Mouse (Mus musculus) limb, embryonic 13.5 days (tissue): ENCODE measurements around the gene Tmtc1. TPM values are rescaled to one million over a fixed set of nuclear protein-coding genes. Genes with fewer than 3 reads are reported as not detected.

Experiments
- ATAC-seq: fragments of 200-750 bp; cut with Nextera tagmentation; 2 replicates; pipeline ENCODE4 v1.8.0; 2017; ENCODE audit warnings: low read depth, moderate number of reproducible peaks, moderate TSS enrichment; ENCODE audit not compliant: low FRiP score
- H3K27ac ChIP-seq: fragments of 300-500 bp; sonication (generic); 2 replicates; pipeline ENCODE4 v1.5.1; 2015; ENCODE audit warnings: inconsistent platforms, mild to moderate bottlenecking, moderate library complexity
- H3K27me3 ChIP-seq: fragments of 300-500 bp; sonication (generic); 2 replicates; pipeline ENCODE4 v1.6.1; 2015; ENCODE audit warnings: mild to moderate bottlenecking, inconsistent platforms
- H3K36me3 ChIP-seq: fragments of 300-500 bp; sonication (generic); 2 replicates; pipeline ENCODE4 v1.6.1; 2015; ENCODE audit warnings: inconsistent platforms, mild to moderate bottlenecking, moderate library complexity
- H3K4me1 ChIP-seq: fragments of 300-500 bp; sonication (generic); 2 replicates; pipeline ENCODE4 v1.6.1; 2015; ENCODE audit warnings: inconsistent platforms
- H3K4me2 ChIP-seq: fragments of 300-500 bp; sonication (generic); replicated peaks from 2 replicates; pipeline ENCODE4 v1.6.1; 2015; ENCODE audit warnings: inconsistent platforms, mild to moderate bottlenecking, moderate library complexity
- H3K4me3 ChIP-seq: fragments of 300-500 bp; sonication (generic); 2 replicates; pipeline ENCODE4 v1.5.1; 2015; ENCODE audit warnings: moderate library complexity, mild to moderate bottlenecking, inconsistent platforms
- H3K9ac ChIP-seq: fragments of 300-500 bp; sonication (generic); 2 replicates; pipeline ENCODE4 v1.6.1; 2015; ENCODE audit warnings: mild to moderate bottlenecking, inconsistent platforms
- H3K9me3 ChIP-seq: fragments of 300-500 bp; sonication (generic); 2 replicates; pipeline ENCODE4 v1.6.1; 2016; ENCODE audit warnings: inconsistent platforms
- WGBS: fragments of 180-500 bp; shearing (Covaris S2); methylation state at CpG from one replicate; pipeline ENCODE4 v1.1.7; 2015; 5-methylcytosine and 5-hydroxymethylcytosine counted together
- polyA plus RNA-seq: library from polyadenylated mRNA; unstranded; fragments of >200 nt; fragmentation: Nextera tagmentation; extraction: Ambion mirVana; gene quantifications from 2 replicates; pipeline ENCODE4 v1.2.1, GENCODE M21; 2015

Gene Tmtc1
- polyA plus RNA-seq, 1 experiment from 2014 or later = 1.2 TPM

DNA sequence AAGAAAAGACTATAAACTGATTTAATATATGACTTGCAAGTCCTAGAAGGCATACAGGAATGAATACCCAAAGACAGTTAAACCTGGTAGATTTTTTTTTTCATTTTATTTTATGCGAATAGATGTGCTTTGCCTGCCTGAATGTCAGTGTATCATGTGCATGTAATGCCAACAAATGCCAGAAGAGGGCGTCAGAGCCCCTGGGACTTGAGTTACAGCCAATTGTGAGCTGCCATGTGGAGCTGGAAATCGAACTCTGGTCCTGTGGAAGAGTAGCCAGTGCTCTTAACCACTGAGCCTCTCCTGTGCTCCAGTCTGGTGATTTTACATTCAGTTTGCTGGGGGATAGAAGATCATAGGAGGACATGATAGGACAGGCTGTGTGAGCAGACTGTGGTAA is 4.0 kb upstream of the Tmtc1 start:
- H3K36me3 ChIP-seq = no peaks in the 10 kb centered on the region
- 65% methylated on average over 3 of the region's 3 CpGs for WGBS
- no peak for ATAC-seq
- H3K4me2 ChIP-seq = no peak overlapping the region
- H3K27me3 ChIP-seq = peaks cover 39% of the 10 kb centered on the region
- peaks cover 14% of the 10 kb centered on the region for H3K4me1 ChIP-seq
- no peak overlapping the region for H3K27ac ChIP-seq
- H3K9me3 ChIP-seq = peaks cover 3% of the 10 kb centered on the region; the same call in 1 of the 2 replicates
- no peak overlapping the region for H3K4me3 ChIP-seq
- no peak overlapping the region for H3K9ac ChIP-seq

DNA sequence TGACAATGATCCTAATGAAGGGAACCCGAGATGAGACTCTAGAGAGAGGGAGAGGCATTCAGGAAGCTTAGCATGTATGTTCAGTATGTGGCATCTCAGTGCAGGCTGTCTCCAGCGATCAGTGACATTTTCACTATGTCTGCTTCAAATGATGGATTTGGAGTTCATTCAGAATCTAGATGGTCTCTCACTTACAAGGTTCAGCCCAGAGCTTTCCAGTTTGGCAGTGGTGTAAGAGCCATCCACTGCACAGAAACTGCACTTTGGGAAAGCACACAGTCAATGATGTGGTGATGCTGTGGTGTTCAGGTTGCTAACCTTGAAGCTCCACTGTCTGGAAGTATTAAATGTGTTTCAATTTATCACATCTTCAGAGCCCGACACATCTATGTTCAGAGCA is 1.9 kb upstream of the Tmtc1 start:
- peaks cover 55% of the 10 kb centered on the region for H3K27me3 ChIP-seq

DNA sequence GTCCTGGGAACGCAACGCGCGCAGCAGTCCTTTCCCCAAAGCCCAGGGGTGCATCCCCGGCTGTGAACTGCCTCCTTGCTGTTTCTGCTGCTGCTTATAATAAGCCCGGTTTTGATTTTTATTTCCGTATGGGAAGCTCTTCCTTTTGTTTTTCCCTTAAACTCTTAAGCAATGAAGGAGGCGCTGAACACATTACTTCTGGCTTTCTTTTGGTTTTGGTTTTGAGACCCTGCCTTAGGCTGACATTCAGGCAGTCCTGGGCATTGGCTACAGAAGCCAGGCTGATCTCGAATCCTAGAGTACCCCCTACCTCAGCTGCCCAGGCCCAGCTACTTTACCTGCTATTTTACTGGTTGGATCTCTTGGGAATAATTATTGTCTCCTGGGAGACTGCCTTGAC is 607 bp upstream of the Tmtc1 start:
- peak overlapping the region; percentile 75 for H3K4me3 ChIP-seq
- H3K9me3 ChIP-seq = peaks cover 3% of the 10 kb centered on the region; the same call in 1 of the 2 replicates
- H3K4me2 ChIP-seq = peak overlapping the region; percentile 94
- 2% methylated on average over 9 of the region's 9 CpGs for WGBS
- ATAC-seq = peak; percentile 10; the same call in 1 of the 2 replicates
- H3K36me3 ChIP-seq = no peaks in the 10 kb centered on the region
- peak overlapping the region; percentile 77 for H3K9ac ChIP-seq
- peaks cover 58% of the 10 kb centered on the region for H3K27me3 ChIP-seq
- no peak overlapping the region for H3K27ac ChIP-seq
- peaks cover 29% of the 10 kb centered on the region for H3K4me1 ChIP-seq

More for the DNA sequence above, 1.9 kb upstream of the Tmtc1 start:
- Histone ChIP-seq H3K4me3 (no peak overlapping the region), H3K4me1 (peaks cover 29% of the 10 kb centered on the region), H3K36me3 (no peaks in the 10 kb centered on the region), H3K27ac (no peak overlapping the region), H3K9me3 (peaks cover 3% of the 10 kb centered on the region; the same call in 1 of the 2 replicates), H3K9ac (no peak overlapping the region), H3K4me2 (no peak overlapping the region)
- ATAC-seq = no peak
- 64% methylated on average over 3 of the region's 3 CpGs for WGBS

DNA sequence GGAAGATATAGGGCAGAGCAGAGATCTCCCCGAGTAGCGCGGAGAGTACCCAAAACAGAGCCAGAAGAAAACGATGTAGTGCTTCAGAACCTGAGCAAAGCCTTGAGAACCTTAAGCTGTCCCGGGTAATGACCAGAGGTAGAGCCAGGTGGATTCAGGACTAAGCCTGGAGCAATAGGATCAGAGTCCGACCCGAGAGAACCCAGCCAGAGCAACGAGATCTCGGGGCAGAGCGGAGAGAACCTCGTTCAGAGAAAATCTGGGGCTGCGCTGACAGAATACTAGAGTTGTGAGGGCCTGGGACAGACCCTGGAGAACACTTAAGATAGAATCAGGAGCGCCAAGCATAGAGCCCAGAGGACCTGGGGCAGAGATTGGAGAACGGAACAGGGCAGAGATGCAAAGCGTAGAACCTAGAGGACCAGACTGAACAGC is 881 bp downstream of the Tmtc1 start:
- no peak overlapping the region for H3K27ac ChIP-seq
- 4% methylated on average over 15 of the region's 15 CpGs for WGBS
- peaks cover 34% of the 10 kb centered on the region for H3K4me1 ChIP-seq
- H3K4me2 ChIP-seq = peak overlapping the region; percentile 94
- H3K9me3 ChIP-seq = peaks cover 2% of the 10 kb centered on the region; the same call in 1 of the 2 replicates
- peak overlapping the region; percentile 75 for H3K4me3 ChIP-seq
- peak; percentile 25; the same call in 1 of the 2 replicates for ATAC-seq
- H3K9ac ChIP-seq = peak overlapping the region; percentile 77
- H3K27me3 ChIP-seq = peaks cover 58% of the 10 kb centered on the region
- no peaks in the 10 kb centered on the region for H3K36me3 ChIP-seq

DNA sequence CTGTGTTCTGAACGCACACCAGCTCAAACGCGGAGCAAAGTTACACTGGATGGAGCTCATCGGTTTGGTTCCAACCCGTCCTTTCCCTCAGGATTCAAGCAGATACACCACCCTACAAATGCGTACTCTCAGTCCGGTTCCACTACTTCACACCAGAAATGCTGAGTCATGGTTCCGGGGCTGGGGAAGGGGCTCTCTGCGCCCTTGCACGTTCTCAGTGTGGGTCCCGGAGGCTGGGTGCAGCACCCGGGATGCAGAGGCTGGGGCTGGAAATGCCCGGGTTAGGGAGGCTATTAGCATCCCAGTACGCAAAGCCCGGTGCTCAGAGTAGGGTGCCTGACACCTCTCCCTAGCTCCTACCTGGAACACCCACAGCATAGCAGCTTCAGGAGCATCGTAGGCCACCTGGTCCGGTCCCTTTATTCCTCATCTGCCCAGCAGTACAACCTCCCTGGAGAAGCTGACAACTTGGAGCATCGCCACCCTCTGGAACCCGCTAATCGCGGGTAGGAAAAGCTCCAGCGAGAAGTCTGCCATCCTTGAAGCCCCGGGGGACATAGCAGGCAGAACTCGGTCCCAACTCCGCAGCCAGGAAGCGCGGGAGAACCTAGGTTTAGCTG is 1.4 kb downstream of the Tmtc1 start:
- Histone ChIP-seq H3K4me2 (peak overlapping the region; percentile 94), H3K9ac (peak overlapping the region; percentile 77), H3K9me3 (no peaks in the 10 kb centered on the region), H3K36me3 (no peaks in the 10 kb centered on the region), H3K4me1 (peaks cover 34% of the 10 kb centered on the region), H3K4me3 (peak overlapping the region; percentile 75), H3K27me3 (peaks cover 58% of the 10 kb centered on the region), H3K27ac (no peak overlapping the region)
- ATAC-seq = no peak
- under 1% methylated on average over 27 of the region's 27 CpGs for whole genome bisulfite sequencing

DNA sequence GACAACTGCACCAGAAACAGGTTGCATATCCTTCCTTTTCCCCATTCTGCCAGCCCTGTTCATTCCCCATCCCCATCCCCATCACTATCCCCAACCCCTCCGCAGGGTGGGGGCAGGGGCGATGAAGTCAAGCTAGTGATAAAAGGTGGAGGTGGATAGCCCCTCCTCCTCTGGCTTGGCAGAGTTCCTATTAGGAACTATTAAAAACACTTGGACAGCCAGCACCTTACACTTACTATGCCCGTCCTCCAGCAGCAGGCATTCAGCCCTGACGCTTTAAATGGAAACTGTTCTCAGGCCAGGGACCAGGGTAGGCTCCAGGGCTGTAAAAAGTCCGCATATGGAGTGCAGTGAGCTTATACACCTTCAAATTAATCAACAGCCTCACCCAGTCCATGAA is 2.3 kb downstream of the Tmtc1 start:
- Histone ChIP-seq H3K9ac (no peak overlapping the region), H3K27ac (no peak overlapping the region), H3K36me3 (no peaks in the 10 kb centered on the region), H3K9me3 (no peaks in the 10 kb centered on the region), H3K4me1 (peaks cover 34% of the 10 kb centered on the region), H3K4me3 (peak overlapping the region; percentile 75), H3K27me3 (peaks cover 54% of the 10 kb centered on the region), H3K4me2 (peak overlapping the region; percentile 94)
- 5% methylated on average over 5 of the region's 5 CpGs for WGBS
- no peak for ATAC-seq

DNA sequence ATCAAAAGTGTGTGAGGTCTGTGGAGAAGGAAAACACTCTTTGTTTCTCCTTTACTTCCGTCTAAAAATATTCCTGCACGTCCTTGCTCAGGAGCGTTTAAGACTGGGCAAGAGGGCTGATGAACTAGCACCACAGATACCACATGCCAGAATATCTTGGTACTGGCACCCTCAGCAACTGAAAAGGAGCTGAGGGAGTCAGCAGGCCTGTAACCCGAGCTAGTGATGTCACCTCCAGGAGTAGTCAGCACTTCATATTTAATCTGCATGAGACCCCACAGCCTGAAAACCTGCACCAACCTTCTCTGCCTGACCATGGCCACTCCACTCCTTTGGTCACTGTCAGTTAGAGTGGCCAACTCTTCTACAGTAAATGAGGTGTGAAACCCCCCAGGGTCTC is 5.1 kb downstream of the Tmtc1 start:
- no peak for ATAC-seq
- no peaks in the 10 kb centered on the region for H3K9me3 ChIP-seq
- H3K4me3 ChIP-seq = no peak overlapping the region
- WGBS = 48% methylated on average over 4 of the region's 4 CpGs
- no peak overlapping the region for H3K9ac ChIP-seq
- peaks cover 29% of the 10 kb centered on the region for H3K27me3 ChIP-seq
- H3K27ac ChIP-seq = no peak overlapping the region
- H3K4me2 ChIP-seq = 0 out of 2 replicates have a peak overlapping the region, but pooled peaks have one; percentile 3
- H3K4me1 ChIP-seq = peaks cover 27% of the 10 kb centered on the region
- H3K36me3 ChIP-seq = no peaks in the 10 kb centered on the region; the same call in 1 of the 2 replicates

DNA sequence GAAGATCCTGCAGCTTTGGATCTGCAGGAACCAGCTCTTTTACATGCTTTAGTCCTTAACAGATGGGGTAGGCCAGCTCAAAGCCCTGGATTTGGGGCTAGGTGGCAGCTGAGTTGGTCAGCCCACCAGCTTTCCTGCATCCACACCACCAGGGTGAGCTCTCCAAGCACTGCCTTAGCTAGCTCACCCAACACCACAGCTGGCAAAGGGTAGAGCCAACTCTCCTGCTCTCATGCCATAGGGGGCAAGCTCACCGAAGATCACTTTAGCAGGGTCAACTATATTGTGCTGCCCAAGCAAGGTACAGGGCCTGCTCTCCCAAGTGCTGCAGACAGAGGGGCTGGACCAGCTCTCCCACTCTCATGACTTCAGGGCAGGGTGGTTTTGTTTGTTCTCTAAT is 6.6 kb downstream of the Tmtc1 start:
- 95% methylated on average over 1 of the region's 1 CpGs for WGBS
- Histone ChIP-seq H3K4me2 (no peak overlapping the region), H3K4me1 (peaks cover 14% of the 10 kb centered on the region), H3K4me3 (no peak overlapping the region), H3K9ac (no peak overlapping the region), H3K9me3 (no peaks in the 10 kb centered on the region), H3K27ac (no peak overlapping the region), H3K36me3 (no peaks in the 10 kb centered on the region; the same call in 1 of the 2 replicates), H3K27me3 (peaks cover 13% of the 10 kb centered on the region)
- ATAC-seq = no peak

DNA sequence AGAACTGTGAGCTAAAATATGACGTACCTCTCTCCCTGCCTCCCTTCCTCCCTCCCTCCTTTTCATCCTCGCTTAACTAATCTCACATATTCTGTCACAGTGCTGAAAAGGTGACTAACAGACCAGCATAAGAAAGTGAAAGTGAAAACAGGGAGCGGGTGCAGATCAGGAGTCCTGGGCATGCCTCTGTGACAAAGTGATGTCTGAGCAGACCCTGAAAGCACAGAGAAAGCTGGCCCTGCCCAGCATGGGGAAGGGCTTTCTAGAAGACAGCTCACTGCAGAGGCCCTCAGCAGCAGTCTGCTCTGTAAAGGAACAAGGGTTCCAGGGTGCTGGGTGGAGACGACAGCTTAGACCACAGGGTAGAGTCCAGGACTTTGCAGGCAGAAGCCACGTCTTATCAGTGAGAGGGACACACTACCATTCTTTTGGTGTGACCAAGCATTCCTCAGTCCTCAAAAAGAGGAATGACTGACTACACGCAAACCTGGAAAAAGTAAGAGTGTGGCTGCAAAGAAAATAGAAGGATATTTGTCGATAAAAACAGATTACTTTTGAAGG is 7.7 kb downstream of the Tmtc1 start:
- peaks cover 7% of the 10 kb centered on the region; the same call in 1 of the 2 replicates for H3K27me3 ChIP-seq
- H3K36me3 ChIP-seq = no peaks in the 10 kb centered on the region; the same call in 1 of the 2 replicates
- H3K4me2 ChIP-seq = no peak overlapping the region
- no peaks in the 10 kb centered on the region for H3K9me3 ChIP-seq
- no peak overlapping the region for H3K9ac ChIP-seq
- 0 out of 2 replicates have a peak, but pooled peaks cover 5% of the 10 kb centered on the region for H3K4me1 ChIP-seq
- no peak overlapping the region for H3K4me3 ChIP-seq
- no peak overlapping the region for H3K27ac ChIP-seq
- no peak for ATAC-seq
- WGBS = 80% methylated on average over 7 of the region's 7 CpGs

DNA sequence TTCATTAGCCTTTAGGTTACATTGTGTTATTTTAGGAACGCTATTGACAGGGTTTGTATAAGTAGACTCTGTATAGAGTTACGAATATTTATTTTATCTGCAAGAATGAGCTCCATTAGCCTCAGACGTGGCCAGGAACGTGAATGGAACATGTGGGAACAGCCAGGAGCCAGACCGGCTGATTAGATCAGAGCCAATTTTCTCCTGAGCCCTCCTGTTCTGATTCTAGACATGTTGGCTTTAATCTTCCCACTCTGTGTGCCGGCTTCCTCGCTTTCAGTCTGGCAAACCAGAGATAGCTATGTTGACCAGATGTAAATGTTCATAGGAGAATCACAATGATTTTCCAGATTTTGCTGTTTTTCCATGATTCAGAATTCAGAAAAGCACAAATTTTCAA is 22.6 kb downstream of the Tmtc1 start:
- Histone ChIP-seq H3K36me3 (no peaks in the 10 kb centered on the region), H3K4me3 (no peak overlapping the region), H3K27ac (no peak overlapping the region), H3K4me2 (no peak overlapping the region), H3K9me3 (no peaks in the 10 kb centered on the region), H3K9ac (no peak overlapping the region), H3K4me1 (no peaks in the 10 kb centered on the region), H3K27me3 (no peaks in the 10 kb centered on the region)
- no peak for ATAC-seq
- 53% methylated on average over 7 of the region's 7 CpGs for WGBS

DNA sequence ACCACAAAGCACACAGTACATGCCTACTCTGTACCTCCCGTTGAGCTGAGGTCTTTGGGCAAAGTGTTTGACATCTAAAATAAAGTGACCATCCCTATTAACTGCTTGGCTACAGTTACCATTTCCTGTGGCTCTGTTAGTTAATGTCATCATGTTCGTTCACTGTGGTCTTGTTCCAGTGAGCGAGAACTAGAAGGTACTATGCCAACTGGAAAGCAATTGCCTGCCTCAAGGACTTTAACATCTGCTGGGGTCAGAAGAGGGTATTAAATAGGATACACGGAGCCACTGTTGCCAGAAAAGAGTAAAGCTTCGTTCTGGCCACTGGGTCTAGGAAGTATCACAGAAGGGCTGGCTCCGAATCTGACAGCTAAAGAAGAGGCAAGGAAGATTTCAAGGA is 23.8 kb downstream of the Tmtc1 start:
- WGBS = 76% methylated on average over 6 of the region's 6 CpGs
- Histone ChIP-seq H3K9ac (no peak overlapping the region), H3K27me3 (no peaks in the 10 kb centered on the region), H3K9me3 (no peaks in the 10 kb centered on the region), H3K27ac (no peak overlapping the region), H3K4me1 (no peaks in the 10 kb centered on the region), H3K4me2 (no peak overlapping the region), H3K36me3 (no peaks in the 10 kb centered on the region), H3K4me3 (no peak overlapping the region)
- no peak for ATAC-seq

DNA sequence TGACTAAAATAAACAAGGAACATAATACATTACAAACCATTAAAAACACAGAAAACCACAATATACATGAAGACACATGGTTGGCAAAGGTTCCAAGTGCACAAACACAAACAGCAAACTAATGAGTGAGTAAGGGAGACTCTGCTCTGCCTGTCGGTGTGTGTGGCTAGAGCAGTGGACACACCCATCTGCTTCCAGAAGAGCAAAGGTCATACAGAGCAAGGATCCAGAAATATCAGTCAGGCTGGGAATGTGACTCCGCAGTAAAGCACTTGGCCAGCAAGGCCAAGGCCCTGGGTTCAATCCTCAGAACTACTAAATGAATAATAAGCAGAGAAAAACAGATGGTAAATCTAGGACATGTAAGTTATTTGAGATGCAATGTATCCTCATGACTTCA is 27.6 kb downstream of the Tmtc1 start:
- no peak for ATAC-seq
- no peaks in the 10 kb centered on the region for H3K36me3 ChIP-seq
- no peaks in the 10 kb centered on the region for H3K27me3 ChIP-seq
- H3K9ac ChIP-seq = no peak overlapping the region
- H3K4me2 ChIP-seq = no peak overlapping the region
- H3K27ac ChIP-seq = no peak overlapping the region
- no peaks in the 10 kb centered on the region for H3K9me3 ChIP-seq
- no peaks in the 10 kb centered on the region for H3K4me1 ChIP-seq
- WGBS = 72% methylated on average over 2 of the region's 2 CpGs
- no peak overlapping the region for H3K4me3 ChIP-seq
